Mouse (Mus musculus) liver, embryonic 11.5 days (tissue): ENCODE measurements around the gene Gls. TPM values are rescaled to one million over a fixed set of nuclear protein-coding genes. Genes with fewer than 3 reads are reported as not detected.

Experiments
- ATAC-seq: fragments of 200-750 bp; cut with Nextera tagmentation; replicated peaks from 2 replicates; pipeline ENCODE4 v1.8.0; 2017; ENCODE audit warnings: moderate number of reproducible peaks, mild to moderate bottlenecking, moderate TSS enrichment, moderate library complexity; ENCODE audit not compliant: low FRiP score
- DNase-seq: peaks from one replicate; pipeline ENCODE4 v3.0.0-alpha.2; 2017; ENCODE audit warnings: low spot score
- H3K27ac ChIP-seq: fragments of 300-500 bp; sonication (generic); 2 replicates; pipeline ENCODE4 v1.5.1; 2014; ENCODE audit warnings: mild to moderate bottlenecking, low read depth, low read length, control low read depth
- H3K27me3 ChIP-seq: fragments of 300-500 bp; sonication (generic); replicated peaks from 2 replicates; pipeline ENCODE4 v1.6.1; 2014; ENCODE audit warnings: low read length, mixed read lengths; ENCODE audit not compliant: control insufficient read depth, insufficient read depth
- H3K36me3 ChIP-seq: fragments of 300-500 bp; sonication (generic); 2 replicates; pipeline ENCODE4 v1.6.1; 2014; ENCODE audit warnings: mild to moderate bottlenecking, low read length, moderate library complexity, mixed read lengths; ENCODE audit not compliant: control insufficient read depth, insufficient read depth
- H3K4me1 ChIP-seq: fragments of 300-500 bp; sonication (generic); replicated peaks from 2 replicates; pipeline ENCODE4 v1.6.1; 2014; ENCODE audit warnings: low read length, mixed read lengths; ENCODE audit not compliant: control insufficient read depth, insufficient read depth
- H3K4me2 ChIP-seq: fragments of 300-500 bp; sonication (generic); 2 replicates; pipeline ENCODE4 v1.6.1; 2014; ENCODE audit warnings: mild to moderate bottlenecking, control low read depth, moderate library complexity
- H3K4me3 ChIP-seq: fragments of 300-500 bp; sonication (generic); 2 replicates; pipeline ENCODE4 v1.5.1; 2014; ENCODE audit warnings: low read depth, low read length, control low read depth
- H3K9ac ChIP-seq: fragments of 300-500 bp; sonication (generic); 2 replicates; pipeline ENCODE4 v1.6.1; 2014; ENCODE audit warnings: low read depth, low read length, control low read depth
- H3K9me3 ChIP-seq: fragments of 300-500 bp; sonication (generic); 2 replicates; pipeline ENCODE4 v1.6.1; 2016; ENCODE audit warnings: low read length, inconsistent platforms, mixed read lengths; ENCODE audit not compliant: control insufficient read depth
- whole genome bisulfite sequencing: fragments of 180-500 bp; shearing (Covaris S2); extraction: QIAGEN DNeasy Blood & Tissue Kit; methylation state at CpG from one replicate; pipeline ENCODE4 v1.1.7; 2014; 5-methylcytosine and 5-hydroxymethylcytosine counted together
- polyA plus RNA-seq: library from polyadenylated mRNA; unstranded; fragments of >200 nt; fragmentation: Nextera tagmentation; extraction: Ambion mirVana; gene quantifications from 2 replicates; pipeline ENCODE4 v1.2.1, GENCODE M21; 2014

Gene Gls
- polyA plus RNA-seq, 1 experiment from 2014 or later, result 23.6 TPM

DNA sequence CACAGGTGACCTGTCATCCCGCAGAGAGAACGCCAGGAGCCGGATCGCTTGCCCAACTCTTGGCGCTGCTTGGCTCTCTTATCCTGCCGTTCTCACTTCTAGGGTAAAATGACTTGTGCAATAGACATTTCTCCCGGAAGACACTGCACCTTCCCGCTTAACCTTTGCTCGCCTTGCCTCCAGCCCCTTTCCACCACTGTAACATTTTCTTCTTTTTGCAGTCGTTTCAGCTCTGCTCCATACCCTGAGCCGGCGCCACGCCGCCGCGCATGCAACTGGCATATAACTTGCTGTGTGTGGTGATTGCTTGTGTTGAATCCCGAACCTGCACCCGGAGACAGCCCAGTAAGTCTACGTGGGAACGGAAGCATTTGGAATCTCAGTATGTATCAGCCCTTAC lies 113.3 kb downstream of the Gls start:
- H3K9me3 ChIP-seq, result no peaks in the 10 kb centered on the region
- peak overlapping the region; percentile 62 for H3K27ac ChIP-seq
- no peak for DNase-seq
- no peaks in the 10 kb centered on the region for H3K27me3 ChIP-seq
- peaks cover 2% of the 10 kb centered on the region for H3K4me1 ChIP-seq
- no peaks in the 10 kb centered on the region for H3K36me3 ChIP-seq
- peak; percentile 41 for ATAC-seq
- H3K9ac ChIP-seq, result peak overlapping the region; percentile 80
- H3K4me2 ChIP-seq, result peak overlapping the region; percentile 85
- WGBS, result under 1% methylated on average over 20 of the region's 20 CpGs
- H3K4me3 ChIP-seq, result peak overlapping the region; percentile 89

- Histone ChIP-seq H3K4me1 (peaks cover 2% of the 10 kb centered on the region), H3K27me3 (no peaks in the 10 kb centered on the region), H3K27ac (peak within 1 kb of the TSS; percentile 62), H3K4me2 (peak within 1 kb of the TSS; percentile 85), H3K9me3 (no peaks in the 10 kb centered on the region), H3K4me3 (peak within 1 kb of the TSS; percentile 89), H3K9ac (peak within 1 kb of the TSS; percentile 80), H3K36me3 (no peaks in the 10 kb centered on the region)
- DNase-seq (peak; percentile 94), ATAC-seq (peak; percentile 91)
- 4% methylated on average over 37 of the region's 37 CpGs for WGBS
These were observed 114.0 kb downstream of the Gls start, which contains the start of gene Stat1 for GRCm38 (mm10) chr1:52118860-52119591. Gene Stat1 (plus strand): TSS chr1:52119440.

DNA sequence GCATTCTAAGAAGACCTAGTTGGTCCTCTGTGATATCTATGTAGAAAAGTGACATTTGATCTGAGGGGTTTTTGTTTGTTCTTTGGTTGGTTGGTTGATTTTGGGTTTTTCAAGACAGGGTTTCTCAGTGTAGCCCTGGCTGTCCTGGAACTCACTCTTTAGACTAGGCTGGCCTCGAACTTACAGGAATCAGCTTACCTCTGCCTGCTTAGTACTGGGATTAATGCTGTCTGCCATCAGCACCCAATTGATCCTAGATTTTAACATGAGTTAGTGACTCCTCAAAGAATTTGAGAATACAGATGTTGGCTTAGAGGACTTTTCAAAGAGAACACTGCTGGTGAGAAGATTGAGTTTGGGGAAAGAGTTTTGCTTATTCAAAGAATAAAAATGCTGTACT lies 115.3 kb downstream of the Gls start:
- Histone ChIP-seq H3K27ac (no peak overlapping the region), H3K4me3 (no peak overlapping the region), H3K36me3 (no peaks in the 10 kb centered on the region), H3K27me3 (no peaks in the 10 kb centered on the region), H3K9me3 (no peaks in the 10 kb centered on the region), H3K9ac (no peak overlapping the region), H3K4me2 (no peak overlapping the region), H3K4me1 (peaks cover 6% of the 10 kb centered on the region)
- DNase-seq (no peak), ATAC-seq (no peak)
- WGBS, result 84% methylated on average over 1 of the region's 1 CpGs

DNA sequence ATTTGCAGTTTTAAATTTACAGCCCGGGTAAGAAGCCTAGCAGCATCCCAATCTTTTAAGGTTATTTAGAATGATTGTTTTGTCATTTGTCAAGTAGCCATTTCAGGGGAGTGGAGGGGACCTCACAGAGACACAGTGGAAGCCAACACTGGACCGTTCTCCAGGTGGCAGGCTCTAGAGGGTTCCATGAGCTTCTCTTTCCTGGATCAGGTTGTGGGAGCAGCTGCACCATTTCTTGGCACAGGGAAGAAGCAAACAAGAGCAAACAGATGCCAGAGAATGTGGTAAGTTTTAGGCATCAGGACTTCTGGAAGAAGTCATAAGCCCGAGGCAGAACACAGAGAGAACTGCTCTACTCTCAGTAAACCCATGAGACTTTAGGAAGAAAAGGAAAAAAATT lies 116.6 kb downstream of the Gls start:
- Histone ChIP-seq H3K4me2 (no peak overlapping the region), H3K4me3 (no peak overlapping the region), H3K4me1 (peaks cover 6% of the 10 kb centered on the region), H3K27ac (no peak overlapping the region), H3K36me3 (no peaks in the 10 kb centered on the region), H3K9me3 (no peaks in the 10 kb centered on the region), H3K9ac (no peak overlapping the region), H3K27me3 (no peaks in the 10 kb centered on the region)
- WGBS, result 81% methylated on average over 3 of the region's 3 CpGs
- ATAC-seq (no peak), DNase-seq (no peak)

DNA sequence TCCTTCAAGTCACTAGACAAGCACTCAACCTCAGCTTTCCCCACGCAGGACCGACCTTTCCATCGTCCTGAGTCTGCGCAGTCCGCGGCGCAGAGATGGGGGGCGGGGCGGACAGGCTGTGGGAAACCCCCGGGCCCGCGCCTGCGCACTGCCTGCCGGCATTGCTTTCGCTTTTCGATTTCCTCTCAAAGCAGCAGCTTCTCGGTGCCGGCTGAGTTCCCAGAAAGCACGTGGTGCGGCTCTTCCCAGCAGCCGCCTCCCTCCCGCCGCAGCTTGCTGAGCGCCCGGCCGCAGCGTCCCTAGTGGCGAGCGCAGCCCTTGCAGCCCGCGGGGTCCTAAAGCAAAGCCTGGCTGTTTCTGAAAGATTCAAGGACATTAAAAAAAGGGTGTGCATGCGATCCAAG lies 119.4 kb downstream of the Gls start:
- Histone ChIP-seq H3K4me1 (peaks cover 6% of the 10 kb centered on the region), H3K9ac (peak overlapping the region; percentile 68), H3K27me3 (no peaks in the 10 kb centered on the region), H3K36me3 (no peaks in the 10 kb centered on the region), H3K9me3 (no peaks in the 10 kb centered on the region), H3K4me3 (peak overlapping the region; percentile 52), H3K27ac (peak overlapping the region; percentile 29; the same call in 1 of the 2 replicates), H3K4me2 (peak overlapping the region; percentile 84)
- ATAC-seq (peak; percentile 94), DNase-seq (peak; percentile 99)
- under 1% methylated on average over 31 of the region's 32 CpGs for WGBS

Other genes with a start within 250 kb of the Gls start
- gene Stat4, start 246.1 kb downstream of the Gls start, polyA plus RNA-seq, result 2.6 TPM in 2 replicates
- 17.8 and 19.0 TPM in 2 replicates for gene Stat1, start 113.8 kb downstream of the Gls start, polyA plus RNA-seq